Mouse (Mus musculus) cerebellum, postnatal 4 days (tissue): ENCODE data around the gene Grm6.

Experiments
- DNase-seq, 2 experiments: peaks; one replicate each; pipeline ENCODE4 v3.0.0; 2022; ENCODE audit warnings: low spot score in 2 of 2, mixed read lengths in 1 of 2

Grm6 gene

GRCm38 (mm10) chr11:50850177-50850735, at the start of gene Grm6:
TSS of gene Grm6 (plus strand) at chr11:50850685.
- no peak for DNase-seq

- no peak for DNase-seq
These were observed 36.3 kb upstream of the Grm6 start for GRCm38 (mm10) chr11:50814233-50814632.

- no peak for DNase-seq
These were observed 24.3 kb upstream of the Grm6 start for GRCm38 (mm10) chr11:50826214-50826613.

GRCm38 (mm10) chr11:50827010-50827953, 23.2 kb upstream of the Grm6 start, which contains the start of gene Zfp354c:
TSS of gene Zfp354c (minus strand) at chr11:50827724.
- peak; percentile 77 to 83 for DNase-seq

- DNase-seq = no peak
These were observed 14.8 kb upstream of the Grm6 start for GRCm38 (mm10) chr11:50835727-50836126.

- DNase-seq = peak; percentile 81 to 89
These were observed 9.3 kb upstream of the Grm6 start, which contains the start of gene Zfp879 for GRCm38 (mm10) chr11:50841023-50841735. TSS of gene Zfp879 (minus strand) at chr11:50841552.

GRCm38 (mm10) chr11:50845951-50846350, 4.5 kb upstream of the Grm6 start:
- DNase-seq = no peak

- DNase-seq = no peak
These were observed 3.4 kb upstream of the Grm6 start for GRCm38 (mm10) chr11:50847047-50847446.

GRCm38 (mm10) chr11:50848520-50849137, 1.9 kb upstream of the Grm6 start:
- no peak for DNase-seq

GRCm38 (mm10) chr11:50849310-50849709, 1.2 kb upstream of the Grm6 start:
- no peak for DNase-seq

GRCm38 (mm10) chr11:50850989-50851601, 610 bp downstream of the Grm6 start:
- no peak for DNase-seq

GRCm38 (mm10) chr11:50878641-50879040, 28.2 kb downstream of the Grm6 start:
- no peak for DNase-seq

- no peak for DNase-seq
These were observed 33.3 kb downstream of the Grm6 start for GRCm38 (mm10) chr11:50883756-50884155.

GRCm38 (mm10) chr11:50886231-50886932, 35.9 kb downstream of the Grm6 start:
- DNase-seq = no peak

- DNase-seq = peak in 1 of 2 experiments; percentile 3
These were observed 36.4 kb downstream of the Grm6 start for GRCm38 (mm10) chr11:50886933-50887293.

- DNase-seq = peak; percentile 75 to 85
These were observed 37.1 kb downstream of the Grm6 start, which contains the start of gene Zfp454 for GRCm38 (mm10) chr11:50887390-50888128. TSS of gene Zfp454 (minus strand) at chr11:50887651.

- DNase-seq = no peak
These were observed 42.0 kb downstream of the Grm6 start for GRCm38 (mm10) chr11:50892441-50892840.

- DNase-seq = no peak
These were observed 46.9 kb downstream of the Grm6 start for GRCm38 (mm10) chr11:50897359-50897758.

- DNase-seq = no peak
These were observed 57.7 kb downstream of the Grm6 start for GRCm38 (mm10) chr11:50908136-50908535.

- no peak for DNase-seq
These were observed 62.8 kb downstream of the Grm6 start for GRCm38 (mm10) chr11:50913301-50913700.
